Mouse (Mus musculus) kidney, postnatal 36 days (tissue): ENCODE results near the gene Arid1b.

Experiments used
- DNase-seq, 2 experiments: peaks; one replicate each; pipeline ENCODE4 v3.0.0; 2021 to 2022; ENCODE audit warnings: mixed read lengths in 2 of 2

The Arid1b gene

DNA sequence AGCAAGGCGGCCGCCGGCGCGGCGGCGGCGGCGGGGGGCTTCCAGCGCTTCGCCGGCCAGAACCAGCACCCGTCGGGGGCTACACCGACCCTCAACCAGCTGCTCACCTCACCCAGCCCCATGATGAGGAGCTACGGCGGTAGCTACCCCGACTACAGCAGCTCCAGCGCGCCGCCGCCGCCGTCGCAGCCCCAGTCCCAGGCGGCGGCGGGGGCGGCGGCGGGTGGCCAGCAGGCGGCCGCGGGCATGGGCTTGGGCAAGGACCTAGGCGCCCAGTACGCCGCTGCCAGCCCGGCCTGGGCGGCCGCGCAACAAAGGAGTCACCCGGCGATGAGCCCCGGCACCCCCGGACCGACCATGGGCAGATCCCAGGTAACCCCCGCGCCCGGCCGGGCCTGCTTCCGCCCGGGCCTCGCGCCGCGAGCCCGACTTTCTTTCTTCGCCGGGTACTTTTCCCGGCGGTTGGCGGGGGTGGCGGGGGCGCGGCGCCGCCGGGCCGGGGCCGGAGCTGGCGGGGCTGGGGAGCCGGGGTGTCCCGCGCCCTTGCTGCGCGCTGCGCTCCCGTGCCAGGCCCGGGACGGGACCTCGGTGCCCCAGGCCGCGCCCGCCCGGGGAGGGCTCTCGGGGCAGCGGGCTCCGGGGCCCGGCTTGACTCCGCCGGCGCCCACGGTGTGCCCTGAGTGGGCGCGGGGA, 2.1 kb downstream of the Arid1b start:
- peak; percentile 37 to 75 for DNase-seq

DNA sequence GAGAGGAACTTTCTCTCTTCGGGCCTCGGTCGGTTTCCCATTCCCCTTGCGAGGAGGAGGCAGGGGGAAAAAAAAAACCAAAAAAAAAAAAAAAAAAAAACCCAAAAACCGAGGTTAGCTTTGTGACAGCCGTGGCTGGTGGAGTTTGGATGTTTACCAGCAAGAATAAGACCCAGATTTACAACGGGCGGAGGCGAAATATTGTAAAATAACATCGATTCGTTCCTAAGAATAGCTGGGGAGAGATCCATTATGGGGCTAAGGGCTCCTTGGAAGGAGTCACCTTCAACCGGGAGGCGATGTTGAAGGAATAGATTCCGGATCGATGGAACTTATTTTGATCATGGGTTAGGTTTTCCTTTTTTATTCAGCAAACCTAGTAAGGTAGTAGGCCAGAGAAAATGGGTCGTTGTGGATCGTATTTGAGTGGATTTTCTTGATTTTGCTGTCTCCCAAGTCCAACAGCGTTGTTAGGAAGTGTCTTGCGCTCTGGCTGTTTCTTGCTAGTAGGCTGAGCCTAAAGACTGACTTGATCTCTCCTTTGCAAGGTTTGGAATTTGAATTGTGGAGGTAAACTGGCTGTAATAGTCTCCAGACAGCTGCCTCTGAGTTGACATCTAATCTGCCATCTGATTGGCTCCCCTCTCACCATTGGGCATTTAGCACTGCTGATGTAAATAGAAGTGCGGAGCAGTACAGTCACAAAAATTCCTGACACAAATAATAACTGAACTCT, 2.9 kb downstream of the Arid1b start:
- peak; percentile 43 to 67 for DNase-seq

DNA sequence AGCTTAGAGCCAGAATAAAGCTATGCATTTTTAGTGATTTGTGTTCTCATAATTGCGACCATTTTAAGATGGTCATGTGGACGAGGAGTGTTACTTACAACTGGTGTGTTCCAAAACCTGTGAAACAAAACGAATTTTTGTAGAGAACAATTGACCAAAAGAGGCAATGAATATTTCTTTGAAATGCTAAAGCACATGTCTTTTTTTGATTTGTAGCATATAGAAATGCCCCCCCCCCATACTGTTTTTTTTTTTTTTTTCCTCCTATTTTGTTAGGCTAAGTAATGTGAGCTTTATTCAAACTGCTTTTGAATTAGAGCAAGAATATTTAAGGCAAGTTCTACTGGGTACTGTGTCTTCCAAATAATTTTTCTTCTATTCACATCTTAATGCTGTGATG, 3.8 kb downstream of the Arid1b start:
- no peak for DNase-seq

DNA sequence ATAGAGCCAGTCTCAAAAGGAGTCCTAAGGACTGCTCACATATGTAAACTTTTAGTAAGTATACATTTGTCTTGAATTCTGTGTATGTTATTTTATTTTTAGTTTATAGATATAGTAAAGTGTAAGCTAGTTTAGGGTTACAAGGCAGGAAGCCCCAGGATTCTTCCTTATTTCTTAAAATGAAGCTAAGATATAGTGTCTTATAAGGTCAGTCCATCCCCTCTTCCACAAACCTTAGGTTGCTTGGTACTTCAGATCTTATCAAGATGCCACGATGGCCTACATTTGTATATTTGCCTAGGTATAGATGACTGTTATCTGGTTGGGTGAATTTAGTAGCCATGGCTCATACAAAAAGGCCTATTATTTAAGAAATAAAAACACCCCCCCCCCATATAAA, 5.1 kb downstream of the Arid1b start:
- DNase-seq = no peak

DNA sequence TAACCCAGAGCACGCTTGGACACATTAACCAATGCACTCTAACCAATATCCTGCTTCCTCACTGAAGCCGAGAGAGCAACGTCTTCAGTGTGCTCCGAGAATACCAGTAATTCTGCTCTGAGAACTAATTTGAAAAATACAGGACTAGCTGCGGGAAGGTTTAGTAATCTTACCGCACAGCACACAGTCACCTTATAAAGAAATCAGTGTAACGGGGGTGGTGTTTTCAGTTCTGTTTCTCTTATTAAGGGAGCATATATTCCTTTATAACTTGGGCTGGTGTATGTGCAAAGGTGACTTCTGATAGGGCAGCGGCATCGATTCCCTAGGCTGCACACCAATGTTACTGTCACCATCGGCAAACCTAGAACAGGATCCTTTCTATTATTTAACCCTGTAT, 5.9 kb downstream of the Arid1b start:
- DNase-seq = no peak

DNA sequence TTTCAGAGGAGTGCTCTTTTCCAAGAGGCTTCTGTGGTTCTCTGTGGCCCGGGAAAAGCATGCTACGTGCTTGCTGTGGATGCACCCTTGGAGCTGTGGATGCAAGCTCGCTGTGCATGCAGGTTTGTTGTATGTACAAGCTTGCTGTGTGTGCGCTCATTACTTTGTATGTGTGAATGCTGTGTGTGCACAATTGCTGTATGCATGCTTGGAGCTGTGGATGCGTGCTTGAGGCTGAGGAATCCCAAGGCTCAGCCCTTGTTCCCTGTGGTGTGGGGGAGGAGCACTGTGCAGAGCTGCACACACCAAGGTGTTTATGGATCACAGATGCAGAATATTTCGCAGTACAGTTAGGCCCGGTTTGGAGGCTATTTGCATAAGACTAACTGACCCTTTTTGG, 6.7 kb downstream of the Arid1b start:
- DNase-seq = no peak

DNA sequence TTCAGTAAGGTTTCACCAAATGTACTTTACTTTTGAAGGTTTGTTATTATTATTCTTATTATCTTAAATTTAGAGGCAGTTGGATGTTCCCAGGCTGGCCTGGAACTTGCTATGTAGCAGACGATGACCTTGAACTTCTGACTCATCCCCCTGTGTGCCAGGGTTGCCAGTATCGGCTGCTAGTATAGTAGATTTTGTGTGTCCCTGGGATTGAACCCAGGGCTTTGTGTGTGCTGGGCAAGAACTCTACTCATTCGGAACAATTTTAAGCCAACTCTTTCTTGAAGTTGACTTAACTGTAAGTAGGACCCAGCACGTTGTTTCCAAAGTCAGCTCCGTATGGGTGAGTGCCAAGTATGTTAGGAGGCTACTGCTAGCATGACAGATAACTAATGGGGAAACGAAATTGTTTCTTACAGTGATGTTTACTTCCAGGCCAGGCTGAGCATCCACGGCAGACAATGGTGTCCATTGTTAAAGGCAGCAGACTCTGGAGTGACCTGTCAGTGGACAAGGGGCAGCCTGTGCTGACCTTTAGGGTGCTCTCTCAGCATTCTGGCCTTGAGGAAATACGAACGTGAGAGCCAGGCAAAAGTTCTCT, 7.5 kb downstream of the Arid1b start:
- DNase-seq = peak in 1 of 2 experiments; percentile 52

DNA sequence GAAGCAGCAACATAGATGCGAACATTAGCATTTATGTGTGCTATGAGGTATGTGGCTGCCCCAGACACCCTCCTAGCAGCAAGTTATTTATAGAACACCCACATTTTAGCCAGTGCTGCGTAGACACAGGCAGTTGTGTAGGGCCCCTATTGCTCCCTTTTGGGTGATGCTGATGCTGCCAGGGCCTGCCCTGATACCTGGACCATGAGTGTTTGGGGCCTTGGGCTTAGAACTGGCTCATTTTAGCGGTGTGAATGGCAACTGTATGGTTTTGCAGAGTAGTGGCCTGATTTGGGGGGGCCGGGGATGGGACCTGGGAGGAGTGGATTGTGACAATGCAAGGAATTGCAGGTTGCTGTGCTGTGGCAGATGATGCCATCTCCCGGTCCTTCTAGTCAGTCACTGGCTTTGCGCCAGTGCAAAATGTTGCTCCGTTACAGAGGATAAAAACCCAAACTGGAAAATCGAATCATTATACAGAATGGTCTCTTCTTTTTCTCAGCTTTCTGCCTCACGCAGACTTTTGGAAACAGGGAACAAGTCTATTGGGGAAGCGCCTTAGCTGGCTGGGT, 8.9 kb downstream of the Arid1b start:
- no peak for DNase-seq

DNA sequence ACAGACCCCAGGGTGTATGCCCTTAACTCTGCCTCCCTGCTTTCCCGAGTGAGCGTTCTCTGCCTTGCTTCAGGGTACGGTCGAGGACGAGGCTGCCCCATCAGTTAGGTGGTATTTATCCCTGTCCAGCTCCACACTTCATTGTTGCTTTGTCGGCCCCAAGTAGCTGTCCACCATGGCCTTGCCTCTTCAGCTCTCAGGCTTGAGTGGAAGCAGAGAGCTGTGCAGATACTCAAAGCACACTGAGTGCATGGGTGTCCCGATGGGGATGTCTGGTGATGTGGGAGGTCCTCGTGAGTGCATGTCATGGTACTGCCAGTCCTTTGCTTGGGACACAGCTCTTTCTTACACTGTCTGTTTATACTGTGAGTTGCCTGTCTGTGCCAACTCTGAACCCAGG, 10.1 kb downstream of the Arid1b start:
- no peak for DNase-seq

DNA sequence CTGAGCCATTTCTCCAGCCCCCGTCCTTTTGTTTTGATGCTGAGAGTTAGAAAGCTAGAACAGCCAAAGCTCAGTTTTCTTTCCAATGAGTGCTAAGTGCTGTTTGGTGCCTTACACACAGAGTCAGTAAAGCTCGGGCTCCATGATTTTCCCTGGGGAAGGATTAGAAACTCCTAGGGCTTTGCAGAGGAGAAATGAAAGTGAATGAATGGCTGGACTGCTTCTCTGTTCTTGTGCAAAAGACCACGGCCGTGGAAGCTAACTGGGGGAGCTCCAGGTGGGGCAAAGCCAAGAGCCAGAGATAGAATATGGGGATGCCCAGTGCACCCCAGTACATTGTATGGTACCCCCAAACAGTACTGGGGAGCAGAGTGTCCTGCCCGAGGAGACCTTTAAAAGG, 10.6 kb downstream of the Arid1b start:
- no peak for DNase-seq

DNA sequence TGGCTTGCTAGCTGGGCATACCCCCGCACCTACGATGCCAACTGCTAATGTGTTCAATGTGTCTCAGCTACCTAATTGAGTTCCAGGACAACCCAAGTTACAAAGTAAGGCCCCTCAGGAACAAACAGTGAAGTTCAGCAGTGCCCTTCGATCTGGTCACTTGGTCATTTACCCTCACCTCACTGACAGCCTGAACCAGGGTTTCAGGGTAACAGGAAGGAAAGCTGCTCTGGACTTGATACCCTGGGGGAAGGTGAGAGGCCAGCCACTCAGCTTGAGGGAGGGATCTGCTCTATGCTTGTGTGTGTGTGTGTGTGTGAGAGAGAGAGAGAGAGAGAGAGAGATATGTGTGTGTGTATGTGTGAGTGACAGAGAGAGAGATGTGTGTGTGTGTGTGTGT, 11.2 kb downstream of the Arid1b start:
- DNase-seq = no peak

DNA sequence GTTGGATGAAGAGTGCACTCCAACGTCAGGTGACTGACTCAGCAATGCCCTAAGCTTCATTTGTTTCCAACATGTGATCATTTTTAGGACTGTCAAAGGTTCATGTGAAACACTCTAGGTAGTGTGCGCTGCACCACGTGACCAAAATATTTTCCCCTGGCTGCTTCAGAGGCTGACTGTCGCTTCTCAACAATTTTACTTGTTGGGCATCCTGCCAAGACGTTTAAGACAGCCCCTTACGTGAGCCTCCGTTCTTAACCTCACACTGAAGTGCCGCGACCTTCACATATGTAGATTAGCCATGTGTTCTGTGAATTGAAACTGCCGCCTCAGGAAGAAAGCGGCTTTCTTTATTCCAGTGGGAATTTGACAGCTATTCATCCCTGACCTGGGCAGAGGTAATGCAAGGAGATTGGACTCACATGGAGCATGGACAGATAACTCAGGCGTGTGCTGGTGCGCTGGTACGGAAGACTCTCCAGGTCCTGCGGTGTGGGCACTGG, 13.1 kb downstream of the Arid1b start:
- peak; percentile 70 to 78 for DNase-seq

DNA sequence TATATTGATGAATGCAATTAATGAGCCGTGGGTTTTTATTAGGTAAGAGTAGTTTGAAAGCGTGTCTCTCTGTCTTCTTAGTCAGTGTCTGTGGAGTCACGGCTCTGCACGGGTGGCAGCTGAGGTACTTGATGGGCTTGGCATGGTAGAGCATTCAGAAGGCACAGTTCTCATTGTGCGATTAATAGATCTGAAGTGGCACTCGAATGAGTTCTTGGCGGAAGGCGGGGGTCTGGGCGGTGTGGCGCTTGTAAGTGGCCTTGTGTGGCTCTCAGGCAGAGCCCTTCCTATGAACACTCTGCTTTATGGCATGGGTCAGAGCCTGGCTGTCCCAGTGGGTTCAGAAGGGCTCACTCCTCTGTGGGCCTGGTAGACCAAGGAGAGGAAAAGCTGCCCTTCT, 14.1 kb downstream of the Arid1b start:
- no peak for DNase-seq

DNA sequence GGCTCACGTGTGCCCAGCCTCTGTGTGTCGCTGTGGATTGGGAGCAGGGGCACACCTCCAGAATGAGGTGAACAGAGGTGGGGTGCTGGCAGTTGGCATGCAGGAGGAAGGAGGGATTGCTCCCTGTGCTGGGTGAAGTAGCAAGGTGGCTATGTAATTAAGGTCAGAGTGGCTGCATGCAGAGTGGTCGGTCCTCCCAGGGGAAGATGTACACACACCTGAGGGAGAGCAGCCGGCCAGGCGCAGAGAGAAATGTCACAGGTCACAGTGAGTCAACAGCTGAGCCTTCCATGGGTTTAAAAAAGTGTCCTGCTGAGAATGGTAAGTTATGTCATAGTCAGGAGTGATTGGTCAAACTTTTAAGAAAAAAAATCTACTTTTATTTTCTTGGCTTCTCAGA, 14.6 kb downstream of the Arid1b start:
- no peak for DNase-seq

DNA sequence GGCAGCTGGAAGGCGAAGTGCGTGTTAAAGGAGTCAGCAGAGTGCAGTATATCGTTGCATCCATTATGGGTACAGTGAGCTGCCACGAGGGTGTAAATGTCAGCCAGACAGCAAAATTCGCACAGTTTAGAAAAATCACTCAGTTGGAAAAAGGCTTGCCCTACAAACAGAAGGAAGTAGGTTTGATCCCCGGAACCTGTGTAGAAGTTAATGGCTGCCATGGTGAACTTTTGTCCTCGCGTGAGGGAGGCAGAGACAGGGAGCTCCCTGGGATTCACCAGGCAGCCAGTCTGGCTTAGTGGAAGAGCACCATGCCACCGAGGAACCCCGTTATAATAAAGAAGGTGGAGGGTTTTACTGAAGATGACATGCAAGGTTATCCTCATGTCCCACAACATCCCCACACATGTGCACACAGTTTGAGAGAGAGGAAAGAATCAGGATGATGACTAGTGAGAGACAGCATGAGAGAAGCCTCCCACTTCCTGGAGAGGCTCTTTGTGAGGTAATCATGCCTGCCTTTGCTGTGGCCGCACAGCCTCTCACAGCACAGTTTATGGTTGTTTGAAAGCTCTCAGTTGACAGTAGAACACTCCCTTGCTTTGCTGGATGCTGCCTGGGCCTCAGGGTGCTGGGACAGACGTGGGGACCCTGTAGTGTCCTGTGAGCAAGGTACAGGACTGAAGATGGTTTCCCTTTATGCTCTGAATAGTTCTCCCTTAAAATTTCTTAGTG, 15.6 kb downstream of the Arid1b start:
- no peak for DNase-seq

DNA sequence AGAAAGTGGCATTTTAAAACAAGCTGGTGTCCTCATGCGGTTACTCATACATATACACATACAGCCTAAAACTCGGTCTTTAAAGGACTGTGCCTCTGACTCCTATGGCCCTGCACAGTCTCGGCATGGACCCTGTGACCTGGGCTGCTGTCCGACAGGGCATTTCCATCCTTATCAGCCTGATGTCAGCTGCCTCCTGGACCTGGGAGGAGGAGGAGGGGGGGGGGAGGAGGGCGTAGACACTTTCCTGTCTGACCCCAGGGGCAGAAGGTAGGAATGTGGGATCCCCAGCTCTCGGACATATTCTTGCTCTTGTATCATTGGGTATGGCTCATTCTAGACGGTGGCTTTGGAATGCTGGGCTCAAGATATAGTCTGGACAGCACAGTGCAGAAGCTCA, 16.6 kb downstream of the Arid1b start:
- DNase-seq = no peak

DNA sequence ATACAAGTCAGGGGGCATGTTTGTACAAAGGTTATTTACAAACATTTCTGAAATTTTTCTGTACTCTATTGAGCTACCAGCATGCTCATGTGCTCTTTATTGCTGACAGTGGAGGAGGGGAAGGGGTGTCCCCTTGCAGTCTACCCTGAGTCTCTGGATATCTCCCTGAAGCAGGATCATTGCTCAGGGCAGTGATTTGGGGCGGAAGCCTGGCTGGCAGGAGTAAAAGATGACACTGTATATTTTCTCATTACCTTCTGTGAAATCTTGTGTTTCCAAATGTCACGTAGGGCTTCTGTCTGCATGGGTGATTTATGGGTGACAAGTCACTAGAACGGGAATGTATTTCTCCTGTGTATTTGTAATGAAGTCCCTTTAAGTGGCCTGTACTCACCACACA, 18.0 kb downstream of the Arid1b start:
- no peak for DNase-seq

DNA sequence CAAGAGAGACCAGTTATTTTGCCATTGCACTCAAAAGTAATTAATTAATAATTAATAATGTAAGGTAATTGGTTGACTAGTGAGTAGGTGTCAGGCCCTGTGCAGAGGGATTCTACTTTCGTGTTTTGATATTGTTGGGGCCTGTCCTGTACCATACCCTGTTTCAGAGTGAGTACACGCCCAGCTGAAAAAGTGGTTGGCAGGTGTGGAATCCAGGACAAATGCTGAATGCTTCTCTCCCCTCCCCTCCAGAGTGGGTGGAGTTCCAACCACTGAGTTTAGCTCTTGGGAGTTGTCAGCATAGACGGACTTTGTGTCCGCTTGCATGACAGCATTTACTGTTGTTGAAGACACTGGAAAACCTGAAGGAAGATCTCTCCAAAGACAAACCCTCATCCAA, 18.4 kb downstream of the Arid1b start:
- DNase-seq = no peak

DNA sequence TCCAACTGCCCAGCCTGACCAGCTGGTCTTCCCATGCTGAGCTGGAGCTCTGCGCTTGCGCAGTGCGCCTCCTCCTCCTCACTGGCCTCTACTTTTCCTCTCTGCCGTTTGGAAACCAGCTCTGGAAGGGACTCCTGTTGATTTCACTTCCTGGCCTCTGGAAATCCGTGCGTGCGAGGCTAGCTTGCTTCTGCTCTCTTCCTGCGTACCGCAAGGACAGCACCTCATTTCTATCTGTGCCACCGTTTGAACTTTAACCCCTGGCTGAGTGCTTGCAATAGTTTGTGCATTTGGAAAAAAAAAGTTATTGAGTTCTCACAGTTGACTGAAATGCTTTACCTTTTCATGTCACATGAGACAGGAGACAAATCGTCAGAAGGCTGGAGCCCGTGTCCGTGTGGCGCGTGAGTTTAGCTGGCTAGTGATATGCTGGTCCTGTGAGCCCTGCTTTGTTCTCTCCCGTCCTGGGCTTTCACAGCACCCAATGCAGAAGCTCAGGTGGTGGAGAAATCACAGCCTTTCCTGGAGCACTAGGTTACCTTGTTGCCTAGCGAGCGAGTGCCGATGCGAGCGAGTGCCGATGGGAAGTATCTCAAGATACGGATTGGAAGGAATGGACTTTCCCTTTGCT, 20.3 kb downstream of the Arid1b start:
- DNase-seq = peak in 1 of 2 experiments; percentile 52

DNA sequence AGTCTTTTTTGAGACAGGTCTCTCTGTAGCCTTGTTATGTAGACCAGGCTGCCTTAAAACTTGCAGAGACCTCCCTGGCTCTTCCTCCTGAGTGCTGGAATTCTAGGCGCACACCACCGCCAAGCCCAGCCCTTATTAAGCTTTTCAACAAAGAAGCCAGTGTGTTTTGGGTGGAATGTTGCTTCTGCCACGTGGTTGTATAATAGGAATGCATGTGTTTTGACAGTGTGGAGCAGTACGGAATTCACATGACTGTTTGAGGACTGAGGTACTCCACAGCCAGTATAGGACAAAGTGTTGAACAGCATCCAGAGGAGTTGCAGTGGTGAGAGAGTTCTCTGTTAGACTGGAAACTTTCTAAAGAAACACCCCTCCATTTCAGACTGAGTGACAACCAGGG, 22.3 kb downstream of the Arid1b start:
- DNase-seq = no peak

DNA sequence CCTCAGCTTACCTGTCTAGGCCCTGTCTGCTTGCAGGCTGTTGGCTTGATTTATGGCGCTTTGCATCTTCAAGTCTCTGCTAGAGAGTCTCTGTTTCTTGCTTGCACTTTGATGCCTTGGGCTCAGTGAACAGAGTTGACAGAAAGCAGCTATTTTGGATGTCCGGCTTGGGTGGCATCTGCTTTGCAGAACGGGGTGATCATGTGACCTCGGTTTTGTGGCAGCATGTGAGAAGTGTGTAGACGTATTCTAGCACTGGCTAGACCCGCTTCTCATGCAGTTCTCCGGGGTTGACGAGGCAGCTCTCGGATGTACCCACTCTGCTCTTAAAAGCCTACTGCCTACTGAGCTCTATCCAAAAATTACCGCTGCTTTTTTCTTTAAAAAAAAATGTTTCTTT, 22.9 kb downstream of the Arid1b start:
- DNase-seq = no peak

DNA sequence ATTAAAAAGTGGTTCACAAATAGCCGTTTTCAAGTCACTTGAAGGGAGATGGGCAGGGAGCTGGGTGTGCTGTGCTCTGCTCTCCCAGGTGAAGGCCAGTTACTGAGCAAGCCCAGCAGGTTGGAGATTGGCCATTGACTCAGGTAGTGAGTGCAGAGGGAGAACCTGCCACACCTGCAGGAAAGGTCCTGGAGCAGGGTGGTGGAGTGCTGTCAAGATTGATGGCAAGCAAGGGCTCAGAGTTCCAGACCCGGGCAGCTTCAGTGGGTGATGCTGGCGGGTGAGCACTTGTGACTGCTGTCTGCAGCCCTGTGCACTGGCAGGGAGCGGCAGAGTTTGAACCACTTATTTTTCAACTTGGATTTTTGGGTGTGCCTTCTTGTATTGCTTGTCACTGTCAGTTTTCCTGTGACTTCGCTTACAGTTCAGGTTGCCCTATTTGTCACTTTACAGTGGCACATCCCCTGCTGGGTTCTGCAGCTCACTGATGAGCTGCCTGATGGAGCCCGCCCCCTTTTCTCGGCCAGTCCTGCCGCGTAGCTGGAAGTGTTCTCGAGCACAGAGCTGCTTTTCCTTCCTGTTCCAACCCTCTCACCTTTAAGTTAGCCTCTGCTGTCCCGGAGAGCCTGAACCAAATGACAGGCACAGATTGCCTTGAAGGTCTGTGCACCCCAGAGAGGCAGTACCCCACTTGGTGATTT, 27.3 kb downstream of the Arid1b start:
- peak in 1 of 2 experiments; percentile 30 for DNase-seq
